21 mouse cellular contexts compared by ENCODE assay signal in the genomic region with DNA sequence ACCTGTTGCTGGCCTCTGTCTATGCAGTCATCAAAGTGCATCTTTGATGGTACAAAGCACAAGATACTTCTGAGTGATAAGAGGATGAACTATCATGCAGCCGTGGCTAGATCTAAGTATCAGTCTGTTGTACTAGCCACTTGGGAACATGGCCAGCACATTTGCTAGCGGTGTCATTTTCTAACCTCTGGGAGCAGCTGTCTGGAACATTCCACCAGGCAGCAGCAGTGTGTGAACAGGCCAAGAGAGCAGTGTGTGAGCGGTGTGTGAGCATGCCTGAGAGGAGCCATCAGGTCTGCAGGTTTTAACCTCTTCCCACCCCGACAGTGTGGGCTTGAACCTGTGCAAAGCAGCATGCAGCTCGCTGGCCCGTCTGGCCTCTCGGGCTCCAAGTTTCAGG.
A peak's percentile ranks its signal among the peaks of the same experiment; 100 is the strongest.
DNase-seq lines count a peak whose midpoint lies in the region; TF ChIP-seq lines count a peak whose summit lies in the region.
"Had no signal": no experiment of that assay in that cellular context is flagged by ENCODE, and none has a peak within 500 bp of the region (broad histone marks: within the 10 kb centered on the region; RNA-seq: fewer than 3 reads in every experiment).

No protein-coding gene starts in this region.

- peak; percentile 22 to 44 for DNase-seq in heart, postnatal 10 days
- DNase-seq in heart, adult 2 months: no peak
- DNase-seq in gastrocnemius, adult 2 months: peak; percentile 65
- peak; percentile 38 to 62 for DNase-seq in kidney, postnatal 25 days
- DNase-seq in left cerebral cortex, postnatal 10 days (ENCODE audit: extremely low spot score in 1 of 2, low spot score in 2 of 2): no peak
- DNase-seq in adrenal gland, adult 8-10 months: no peak
- DNase-seq: adrenal gland, postnatal 10 days; B cell, adult 2 months; cerebellum, adult 9-11 months; heart, adult 18-20 months; liver, embryonic 13.5 days; lung, embryonic 14.5 days; lung, postnatal 36 days; right cerebral cortex, postnatal 25 days; thymus, adult 18-20 months; thymus, postnatal 4 days had no signal

- 66% methylated on average over 7 of the region's 7 CpGs for WGBS in heart, adult 2 months

- no peaks in the 10 kb centered on the region for H3K79me3 ChIP-seq in C2C12 (ENCODE audit: low read depth)

- no peaks in the 10 kb centered on the region for H3K36me3 ChIP-seq in heart, adult 2 months (ENCODE audit: control insufficient read depth, insufficient read depth, low read length)
- H3K36me3 ChIP-seq in C2C12 (ENCODE audit: control insufficient read depth, insufficient read depth): no peaks in the 10 kb centered on the region
- H3K36me3 ChIP-seq: embryonic facial prominence, embryonic 13.5 days; forebrain, embryonic 15.5 days; hindbrain, embryonic 13.5 days; liver, embryonic 13.5 days; stomach, embryonic 15.5 days had no signal

- TF ChIP-seq CTCF in heart, adult 2 months (IDR thresholded peaks at IDR 0.05): no peak
- no peak for TF ChIP-seq CTCF in C2C12 (IDR thresholded peaks at IDR 0.05; ENCODE audit: control insufficient read depth, insufficient read depth, insufficient read length)
- TF ChIP-seq CTCF in gastrocnemius, adult 2 months (IDR thresholded peaks at IDR 0.05): no peak

- intact Hi-C loops in heart, postnatal 10 days (cut with DNase I): no loop called here
- intact Hi-C loops in heart, adult 2 months (cut with DNase I): no loop called here
- intact Hi-C loops in gastrocnemius, adult 2 months (cut with DNase I): no loop called here
- intact Hi-C loops in left cerebral cortex, postnatal 10 days (cut with DNase I): no loop called here

- no peak overlapping the region for H3K4me3 ChIP-seq in heart, adult 2 months
- H3K4me3 ChIP-seq in C2C12 (ENCODE audit: insufficient read depth, poor library complexity, severe bottlenecking): no peak overlapping the region
- no peak overlapping the region for H3K4me3 ChIP-seq in gastrocnemius, adult 2 months
- H3K4me3 ChIP-seq: embryonic facial prominence, embryonic 13.5 days; forebrain, embryonic 15.5 days; hindbrain, embryonic 13.5 days; liver, embryonic 13.5 days; stomach, embryonic 15.5 days had no signal

- no peak overlapping the region for H3K27ac ChIP-seq in heart, adult 2 months
- no peak overlapping the region for H3K27ac ChIP-seq in gastrocnemius, adult 2 months
- H3K27ac ChIP-seq: embryonic facial prominence, embryonic 13.5 days; forebrain, embryonic 15.5 days; hindbrain, embryonic 13.5 days; liver, embryonic 13.5 days; stomach, embryonic 15.5 days had no signal

- no peaks in the 10 kb centered on the region for H3K27me3 ChIP-seq in heart, adult 2 months (ENCODE audit: control insufficient read depth, insufficient read depth, low read length)
- H3K27me3 ChIP-seq in C2C12 (ENCODE audit: control insufficient read depth, insufficient read depth, insufficient read length): no peaks in the 10 kb centered on the region
- H3K27me3 ChIP-seq: embryonic facial prominence, embryonic 13.5 days; forebrain, embryonic 15.5 days; liver, embryonic 13.5 days; stomach, embryonic 15.5 days had no signal

- H3K79me2 ChIP-seq in heart, adult 2 months (replicated peaks; ENCODE audit: control insufficient read depth, insufficient read depth, low read length): no peaks in the 10 kb centered on the region
- no peaks in the 10 kb centered on the region for H3K79me2 ChIP-seq in C2C12 (ENCODE audit: control insufficient read depth, insufficient read depth)

- H3K4me1 ChIP-seq in heart, adult 2 months (ENCODE audit: control insufficient read depth, insufficient read depth, low read length): no peaks in the 10 kb centered on the region
- H3K4me1 ChIP-seq: forebrain, embryonic 15.5 days; liver, embryonic 13.5 days; stomach, embryonic 15.5 days had no signal

- TF ChIP-seq POLR2A in heart, adult 2 months (IDR thresholded peaks at IDR 0.05; ENCODE audit: insufficient read depth, low read depth, low read length): no peak

- H3K9ac ChIP-seq in heart, adult 2 months (ENCODE audit: low read depth, low read length): no peak overlapping the region
- H3K9ac ChIP-seq: embryonic facial prominence, embryonic 13.5 days; forebrain, embryonic 15.5 days; hindbrain, embryonic 13.5 days; liver, embryonic 13.5 days; lung, embryonic 14.5 days; stomach, embryonic 15.5 days had no signal

- TF ChIP-seq EP300 in heart, adult 2 months (IDR thresholded peaks at IDR 0.05; ENCODE audit: insufficient read depth, low read depth, low read length): no peak

- H3ac ChIP-seq in C2C12 (ENCODE audit: control insufficient read depth, insufficient read length, low read depth): no peak overlapping the region

TF ChIP-seq in C2C12, 6 proteins besides CTCF, POLR2A, EP300 and RAD21:
- no peak for TF ChIP-seq USF1 (IDR thresholded peaks at IDR 0.05; ENCODE audit: low read depth)
- TF ChIP-seq MYOD1 (IDR thresholded peaks at IDR 0.05; ENCODE audit: control insufficient read depth, insufficient read length, low read depth): peak; percentile 53

Comparison
In these comparisons a context has a peak if more than half of its experiments do, and no peak if none do; other contexts are left out.
1. DNase-seq: peak in heart, postnatal 10 days (2 of 2), gastrocnemius, adult 2 months (single experiment) and kidney, postnatal 25 days (2 of 2); none in heart, adult 2 months (0 of 2), left cerebral cortex, postnatal 10 days (0 of 2) and adrenal gland, adult 8-10 months (single experiment).